Mouse (Mus musculus) granulocyte monocyte progenitor cell, adult 5-6 weeks (primary cell): ENCODE measurements around the gene Ubac2. TPM values are rescaled to one million over a fixed set of nuclear protein-coding genes. Genes with fewer than 3 reads are reported as not detected.
A peak's percentile ranks its signal among the peaks of the same experiment; 100 is the strongest.

Experiments used
- ATAC-seq: replicated peaks from 2 replicates; pipeline ENCODE4 v1.8.0; 2016; ENCODE audit warnings: mild to moderate bottlenecking, moderate TSS enrichment, inconsistent platforms; ENCODE audit not compliant: poor library complexity, severe bottlenecking
- total RNA-seq, 2 experiments: library from RNA; stranded (forward) in 1 of 2; stranded (reverse) in 1 of 2; fragments of 200-712, 200-1000 nt in 1 of 2; fragments of >200 nt in 1 of 2; fragmentation: Nextera tagmentation in 1 of 2; gene quantifications; 2 replicates each; pipeline ENCODE4 v1.2.3; 2014 to 2017

The Ubac2 gene
- total RNA-seq, 2 experiments from 2014 or later, result 23.6 to 34.1 TPM

GRCm38 (mm10) chr14:122028926-122029745 lies 150.7 kb downstream of the Ubac2 start:
- ATAC-seq, result peak; percentile 85

- no peak for ATAC-seq
Measured at GRCm38 (mm10) chr14:122029851-122030250, 151.4 kb downstream of the Ubac2 start.

GRCm38 (mm10) chr14:122032045-122032444 lies 153.6 kb downstream of the Ubac2 start:
- ATAC-seq, result no peak

GRCm38 (mm10) chr14:122034451-122034850 lies 156.0 kb downstream of the Ubac2 start, which contains the start of gene Timm8a2:
Timm8a2 (plus strand) TSS chr14:122034674.
- ATAC-seq, result no peak

DNA sequence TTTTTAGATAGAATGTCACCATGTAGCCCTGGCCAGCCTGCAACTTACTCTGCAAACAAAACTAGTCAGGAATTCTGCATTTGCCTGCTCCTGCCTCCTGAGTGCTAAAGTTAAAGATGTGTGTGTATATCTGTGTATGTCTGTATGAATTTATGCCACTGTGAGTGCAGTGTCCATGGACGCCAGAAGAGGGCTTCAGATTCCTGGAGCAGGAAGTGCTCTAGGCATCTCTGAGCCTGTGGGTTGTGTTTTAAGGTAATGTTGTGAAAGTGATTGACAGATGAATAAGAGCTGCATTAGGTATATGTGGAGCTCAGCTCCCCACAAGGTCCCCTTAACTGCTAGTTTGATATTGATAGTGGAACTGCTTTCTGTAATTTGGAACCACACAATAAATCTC lies 156.8 kb downstream of the Ubac2 start:
- ATAC-seq, result no peak

DNA sequence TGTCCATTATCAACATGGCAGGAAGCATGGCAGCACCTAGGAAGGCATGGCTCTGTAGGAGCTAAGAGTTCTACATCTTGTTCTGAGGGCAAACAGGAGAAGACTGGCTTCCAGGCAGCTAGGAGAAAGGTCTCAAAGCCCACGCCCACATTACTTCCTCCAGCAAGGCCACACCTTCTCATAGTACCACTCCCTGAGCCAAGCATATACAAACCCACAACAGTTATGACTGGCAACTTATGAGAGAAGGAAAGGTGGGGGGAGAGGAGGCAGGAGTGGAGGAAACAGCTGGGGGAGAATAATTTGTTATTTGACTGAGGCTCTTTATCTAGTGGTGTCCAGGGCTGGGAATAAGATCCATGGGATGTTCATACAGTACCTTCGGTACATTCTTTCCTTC lies 157.4 kb downstream of the Ubac2 start:
- ATAC-seq, result peak; percentile 67

- peak; percentile 69 for ATAC-seq
Measured at GRCm38 (mm10) chr14:122038874-122039647, 160.6 kb downstream of the Ubac2 start.

GRCm38 (mm10) chr14:122041413-122041825 lies 163.0 kb downstream of the Ubac2 start:
- peak; percentile 69 for ATAC-seq

DNA sequence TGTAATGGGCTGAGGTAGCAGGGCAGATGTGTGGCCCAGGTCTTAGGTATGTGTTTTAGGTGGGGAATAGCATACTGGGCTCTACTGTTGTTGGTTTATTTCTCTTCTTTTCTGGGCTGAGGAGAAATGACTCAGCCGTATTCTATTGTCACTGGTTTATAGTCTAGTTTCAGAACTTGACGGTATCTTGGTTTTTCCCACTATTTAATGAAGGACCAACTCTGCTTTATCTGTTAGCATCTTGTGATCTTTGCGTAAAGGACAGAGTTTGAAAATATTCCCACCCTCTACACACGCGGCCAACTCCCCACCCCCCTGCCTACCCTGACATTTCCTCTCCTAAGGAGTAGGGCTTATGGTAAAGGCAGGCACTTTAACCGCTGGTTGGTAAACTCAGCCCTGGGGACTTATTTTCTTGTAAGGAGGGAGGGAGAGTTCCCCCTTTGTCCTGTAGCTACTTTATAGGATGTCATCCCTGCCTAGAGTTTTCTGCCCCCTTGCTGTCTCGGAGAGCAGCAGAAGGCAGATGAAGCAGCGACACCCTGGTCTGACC lies 163.8 kb downstream of the Ubac2 start:
- ATAC-seq, result peak; percentile 12; the same call in 1 of the 2 replicates

- peak; percentile 80 for ATAC-seq
Measured at GRCm38 (mm10) chr14:122047784-122048183, 169.4 kb downstream of the Ubac2 start.

GRCm38 (mm10) chr14:122048816-122049215 lies 170.4 kb downstream of the Ubac2 start:
- peak; percentile 45 for ATAC-seq

- peak; percentile 54 for ATAC-seq
Measured at GRCm38 (mm10) chr14:122052896-122053635, 174.6 kb downstream of the Ubac2 start.

GRCm38 (mm10) chr14:122056871-122057270 lies 178.5 kb downstream of the Ubac2 start:
- ATAC-seq, result 0 out of 2 replicates have a peak, but pooled peaks have one; percentile 11

DNA sequence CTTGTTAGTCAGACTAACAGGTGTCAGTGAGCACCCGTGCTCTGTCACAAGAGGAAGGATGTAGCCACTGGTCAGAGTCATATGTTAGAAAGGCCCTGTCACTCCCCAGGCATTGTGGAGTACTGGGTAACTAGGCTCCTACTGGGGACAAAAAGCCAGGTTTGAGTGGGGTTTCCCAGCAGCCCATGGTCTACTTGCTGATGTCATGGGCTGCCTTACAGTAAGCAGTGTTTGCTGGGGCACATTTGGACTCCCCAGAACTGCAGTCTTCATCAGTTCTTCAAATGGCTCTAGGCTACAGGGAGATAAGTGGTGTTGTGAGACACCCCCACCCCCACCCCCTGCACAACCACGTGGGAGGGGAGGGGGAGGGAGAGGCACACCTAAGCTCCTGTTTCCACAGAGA lies 179.5 kb downstream of the Ubac2 start:
- peak; percentile 30 for ATAC-seq

DNA sequence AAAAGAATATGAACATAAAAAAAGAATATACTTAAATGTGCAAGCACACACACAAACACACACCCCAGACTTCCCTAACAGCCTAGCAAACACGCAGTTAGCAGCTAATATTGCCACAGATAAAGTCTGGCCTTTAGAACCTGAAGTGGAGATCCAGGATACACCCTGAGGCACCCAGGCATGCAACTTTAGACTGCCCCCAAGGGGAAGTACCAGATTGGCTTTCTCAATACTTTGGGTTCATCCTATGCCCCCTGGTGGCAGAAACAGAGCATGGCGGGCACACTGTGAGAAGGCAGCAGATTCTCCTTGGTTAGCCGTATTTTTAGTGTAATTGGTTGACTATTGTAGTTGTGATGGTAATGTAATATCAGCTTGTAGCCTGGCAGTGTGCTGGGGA lies 182.2 kb downstream of the Ubac2 start:
- peak; percentile 75 for ATAC-seq

- ATAC-seq, result no peak
Measured at GRCm38 (mm10) chr14:122061376-122061775, 183.0 kb downstream of the Ubac2 start.

GRCm38 (mm10) chr14:122062411-122063090 lies 184.1 kb downstream of the Ubac2 start:
- ATAC-seq, result no peak

DNA sequence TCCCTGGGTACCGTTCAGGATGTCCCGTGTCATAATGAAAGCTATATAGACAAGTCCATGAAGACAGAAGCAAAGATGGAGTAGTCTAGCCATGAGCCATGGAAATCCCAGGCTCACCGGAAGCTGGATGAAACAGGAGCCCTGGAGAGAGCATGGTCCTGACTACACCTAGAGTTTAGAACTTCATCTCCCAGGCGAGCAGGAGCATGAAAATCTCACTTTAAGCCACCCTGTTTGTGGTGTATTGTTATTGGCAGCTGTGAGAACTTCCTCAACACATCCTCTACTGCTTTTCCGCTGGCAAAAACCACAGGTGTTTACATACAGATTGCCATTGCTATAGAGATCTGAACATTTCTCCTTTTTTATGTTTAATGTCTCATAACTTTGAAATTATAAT lies 185.2 kb downstream of the Ubac2 start:
- ATAC-seq, result peak; percentile 29

GRCm38 (mm10) chr14:122064519-122064918 lies 186.1 kb downstream of the Ubac2 start:
- ATAC-seq, result peak; percentile 45

DNA sequence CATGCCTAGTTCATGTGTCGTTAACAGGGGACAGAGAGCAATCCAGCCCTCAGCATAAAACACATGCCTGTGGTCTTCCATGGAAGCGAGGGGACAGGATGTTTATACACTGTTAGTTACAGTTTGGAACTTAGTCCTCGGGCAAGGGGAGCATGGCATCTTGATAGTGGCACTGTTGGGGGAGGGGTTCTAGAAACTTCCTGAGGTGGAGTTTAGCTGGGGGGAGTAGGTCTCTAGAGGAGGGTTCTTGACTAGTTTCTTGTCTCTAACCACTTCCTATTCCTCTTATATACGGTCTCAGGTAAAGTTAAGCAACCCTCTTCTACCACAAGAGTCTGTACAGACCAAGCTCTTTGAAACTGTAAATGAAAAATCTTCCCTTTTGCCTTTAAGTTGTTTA lies 187.8 kb downstream of the Ubac2 start:
- ATAC-seq, result peak; percentile 40
